Mouse (Mus musculus) left cerebral cortex, postnatal 14 days (tissue): Measurements from ENCODE around the gene Cdc25b. TPM values are rescaled to one million over a fixed set of nuclear protein-coding genes. Genes with fewer than 3 reads are reported as not detected.

Experiments used
- total RNA-seq, 2 experiments: library from RNA; stranded (reverse); gene quantifications; 2 replicates each; pipeline ENCODE4 v1.2.3; 2021

Cdc25b gene
- total RNA-seq, 2 experiments from 2014 or later, result 11.9 to 15.4 TPM

Other genes starting within 250 kb of the Cdc25b start
- 10 to 100 TPM; 52.4 to 54.2 TPM for gene Gfra4, start 143.9 kb upstream of the Cdc25b start, total RNA-seq
- 1 to 10 TPM; 2.3 to 3.7 TPM for gene Adam33, start 123.1 kb upstream of the Cdc25b start, total RNA-seq
- under 1 TPM; 0.51 to 0.59 TPM for gene Siglec1, start 100.2 kb upstream of the Cdc25b start, total RNA-seq
- 10 to 100 TPM; 10.2 to 10.8 TPM for gene Hspa12b, start 59.7 kb upstream of the Cdc25b start, total RNA-seq
- not detected for gene Gm11037, start 53.5 kb upstream of the Cdc25b start, total RNA-seq
- gene 1700037H04Rik, start 26.9 kb upstream of the Cdc25b start, total RNA-seq, result 10 to 100 TPM; 74.6 to 83.3 TPM
- gene Cenpb, start 6.9 kb upstream of the Cdc25b start, total RNA-seq, result 10 to 100 TPM; 89.7 to 97.4 TPM
- gene Spef1, start 333 bp downstream of the Cdc25b start, total RNA-seq, result 10 to 100 TPM; 13.4 to 14.0 TPM
- gene Ap5s1, start 20.1 kb downstream of the Cdc25b start, total RNA-seq, result 10 to 100 TPM; 23.9 to 26.3 TPM
- 1 to 10 TPM; 6.3 TPM for gene Mavs, start 47.1 kb downstream of the Cdc25b start, total RNA-seq
- 10 to 100 TPM; 62.7 to 62.9 TPM for gene Pank2, start 75.5 kb downstream of the Cdc25b start, total RNA-seq
- 10 to 100 TPM; 30.3 to 32.3 TPM for gene Rnf24, start 165.9 kb downstream of the Cdc25b start, total RNA-seq